Mouse (Mus musculus) heart, postnatal 4 days (tissue): ENCODE measurements around the gene Sdhc. TPM values are rescaled to one million over a fixed set of nuclear protein-coding genes. Genes with fewer than 3 reads are reported as not detected.
"Not testable (repeated sequence)": the region's sequence is repeated elsewhere in the genome, so short reads cannot be mapped to it uniquely, and the experiment has no call there.

ENCODE experiments used
- DNase-seq: peaks from one replicate; pipeline ENCODE4 v3.0.0; 2021
- microRNA-seq, 2 experiments: library from miRNA; unstranded; fragments of <30 nt; microRNA quantifications; one replicate each; pipeline ENCODE4 v1.2.0; 2021 to 2022
- total RNA-seq, 2 experiments: library from RNA; stranded (reverse); gene quantifications; 2 replicates each; pipeline ENCODE4 v1.2.3; 2021

Gene Sdhc
- total RNA-seq, 2 experiments from 2014 or later, result 847 to 901 TPM

- DNase-seq, result not testable (repeated sequence)
Measured at GRCm38 (mm10) chr1:171078419-171078818, 72.0 kb downstream of the Sdhc start.

DNA sequence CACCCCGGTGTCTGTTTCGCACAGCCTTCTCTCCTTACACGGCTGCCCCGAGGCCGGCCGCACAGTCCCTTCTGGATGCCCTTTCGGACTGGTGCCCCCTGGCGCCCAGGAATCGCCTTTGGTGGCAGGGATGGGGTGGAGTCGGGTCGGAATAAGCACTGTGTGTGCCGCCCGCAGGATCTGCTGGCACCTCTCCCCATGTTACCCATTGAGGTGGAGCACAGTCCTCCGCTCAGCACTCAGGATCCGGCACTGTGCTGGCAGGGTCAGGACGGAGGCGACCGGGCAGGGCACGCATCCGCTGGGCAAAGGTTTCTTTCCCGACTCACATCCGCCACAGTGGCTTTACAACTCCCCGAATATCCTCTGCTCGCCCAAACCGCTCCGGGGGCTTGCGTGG is 72.4 kb downstream of the Sdhc start:
- DNase-seq, result peak; percentile 47

DNA sequence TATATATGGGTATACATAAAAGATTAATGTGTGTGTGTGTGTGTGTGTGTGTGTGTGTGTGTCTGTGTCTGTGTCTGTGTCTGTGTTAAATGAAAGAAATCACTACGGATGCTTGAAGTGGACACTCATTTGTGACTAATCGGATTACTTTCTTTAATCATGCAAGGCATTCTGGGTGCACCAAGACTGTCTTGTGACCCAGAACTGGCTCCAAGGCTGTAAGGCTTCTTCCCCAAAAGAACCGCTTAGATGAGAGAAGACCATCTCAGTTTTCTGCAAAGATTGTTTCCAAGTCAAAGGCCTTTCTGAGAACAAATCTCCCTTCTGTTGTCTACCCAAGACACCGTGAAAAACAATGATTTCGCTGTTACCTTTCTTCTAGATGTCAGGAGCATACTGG is 73.2 kb downstream of the Sdhc start:
- not testable (repeated sequence) for DNase-seq

Small RNA genes within 50 kb of the gene (microRNA-seq; reads per million reads assigned to microRNA genes)
- 0 reads per million in 2 experiments for gene Gm27844

Other genes with a start within 250 kb of the Sdhc start
- not detected for gene Fcrlb, start 237.7 kb downstream of the Sdhc start, total RNA-seq
- gene Fcrla, start 223.0 kb downstream of the Sdhc start, total RNA-seq, result under 1 TPM; 0.31 to 0.34 TPM
- gene Fcgr2b, start 174.1 kb downstream of the Sdhc start, total RNA-seq, result 1 to 10 TPM; 1.3 TPM
- under 1 TPM; 0.36 to 0.56 TPM for gene Fcgr4, start 131.7 kb downstream of the Sdhc start, total RNA-seq
- gene Fcgr3, start 85.7 kb downstream of the Sdhc start, total RNA-seq, result 1 to 10 TPM; 4.2 to 4.6 TPM
- gene Cfap126, start 36.7 kb downstream of the Sdhc start, total RNA-seq, result 1 to 10 TPM in 1 of 2 experiments, under 1 TPM in 1; 0.64 to 1.5 TPM
- gene Mpz, start 108 bp upstream of the Sdhc start, total RNA-seq, result 10 to 100 TPM in 1 of 2 experiments, 1 to 10 TPM in 1; 9.3 to 34.8 TPM
- gene Pcp4l1, start 45.7 kb upstream of the Sdhc start, total RNA-seq, result 100 to 1,000 TPM; 109 to 138 TPM
- not detected for gene Nr1i3, start 63.4 kb upstream of the Sdhc start, total RNA-seq
- gene Tomm40l, start 71.9 kb upstream of the Sdhc start, total RNA-seq, result 10 to 100 TPM; 79.9 to 85.2 TPM
- gene Apoa2, start 74.5 kb upstream of the Sdhc start, total RNA-seq, result 1 to 10 TPM; 1.7 to 1.8 TPM
- gene Fcer1g, start 83.8 kb upstream of the Sdhc start, total RNA-seq, result 10 to 100 TPM in 1 of 2 experiments, 1 to 10 TPM in 1; 8.7 to 10.1 TPM
- 1 to 10 TPM; 8.2 to 8.7 TPM for gene Adamts4, start 99.8 kb upstream of the Sdhc start, total RNA-seq
- gene Ndufs2, start 100.8 kb upstream of the Sdhc start, total RNA-seq, result 100 to 1,000 TPM; 862 to 916 TPM
- 10 to 100 TPM; 26.7 to 29.9 TPM for gene B4galt3, start 119.7 kb upstream of the Sdhc start, total RNA-seq
- gene Ppox, start 130.6 kb upstream of the Sdhc start, total RNA-seq, result 10 to 100 TPM; 22.3 to 23.4 TPM
- gene Usp21, start 137.4 kb upstream of the Sdhc start, total RNA-seq, result 10 to 100 TPM; 23.2 to 23.7 TPM
- gene Ufc1, start 144.4 kb upstream of the Sdhc start, total RNA-seq, result 100 to 1,000 TPM; 102 to 108 TPM
- 10 to 100 TPM; 28.5 to 29.8 TPM for gene Dedd, start 178.5 kb upstream of the Sdhc start, total RNA-seq
- gene Nit1, start 195.0 kb upstream of the Sdhc start, total RNA-seq, result 10 to 100 TPM; 17.9 to 20.3 TPM
- gene Pfdn2, start 195.1 kb upstream of the Sdhc start, total RNA-seq, result 10 to 100 TPM; 76.2 to 80.2 TPM
- under 1 TPM; 0.50 TPM for gene Klhdc9, start 210.2 kb upstream of the Sdhc start, total RNA-seq
- gene Nectin4, start 219.5 kb upstream of the Sdhc start, total RNA-seq, result under 1 TPM; 0.07 TPM
- gene Arhgap30, start 238.4 kb upstream of the Sdhc start, total RNA-seq, result 1 to 10 TPM in 1 of 2 experiments, under 1 TPM in 1; 0.90 to 1.5 TPM